Mouse (Mus musculus) ovary, postnatal 36 days (tissue): ENCODE measurements around the gene Neurl1a.

Experiments used
- DNase-seq: peaks from one replicate; pipeline ENCODE4 v3.0.0; 2022; ENCODE audit warnings: low spot score, mixed read lengths

Gene Neurl1a

GRCm38 (mm10) chr19:47168223-47168622 lies 10.4 kb upstream of the Neurl1a start:
- peak; percentile 19 for DNase-seq

DNA sequence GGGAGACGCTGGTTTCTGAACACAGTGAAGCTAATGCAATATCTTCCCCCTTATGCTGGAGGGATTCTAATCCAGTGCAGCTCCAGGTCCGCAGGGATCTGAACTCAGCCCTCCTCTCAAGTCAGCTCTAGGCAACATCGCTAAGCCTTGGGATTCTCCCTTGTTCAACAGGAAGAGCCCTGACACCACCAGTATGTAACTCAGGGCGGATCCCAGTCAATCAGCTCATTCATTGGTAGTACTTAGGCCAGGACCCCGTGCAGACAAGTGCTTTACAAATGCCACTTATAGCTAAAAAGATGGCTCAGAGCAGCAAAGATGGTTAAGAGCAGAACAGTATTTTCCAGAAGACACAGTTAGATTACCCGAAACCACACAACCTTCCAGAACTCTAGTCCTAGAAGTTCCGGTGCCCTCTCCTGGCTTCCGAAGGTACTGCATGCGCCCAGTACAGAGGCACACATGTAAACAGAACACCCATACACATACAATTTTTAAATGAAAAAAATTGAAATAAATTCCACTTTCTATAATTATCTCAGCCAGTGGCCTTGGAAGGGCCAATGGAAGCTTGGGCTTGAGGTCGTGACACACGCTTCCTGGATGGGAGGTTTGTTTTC lies 9.7 kb upstream of the Neurl1a start:
- DNase-seq, result peak; percentile 79

- no peak for DNase-seq
Measured at GRCm38 (mm10) chr19:47174515-47174914, 4.1 kb upstream of the Neurl1a start.

- DNase-seq, result no peak
Measured at GRCm38 (mm10) chr19:47175472-47175871, 3.1 kb upstream of the Neurl1a start.

DNA sequence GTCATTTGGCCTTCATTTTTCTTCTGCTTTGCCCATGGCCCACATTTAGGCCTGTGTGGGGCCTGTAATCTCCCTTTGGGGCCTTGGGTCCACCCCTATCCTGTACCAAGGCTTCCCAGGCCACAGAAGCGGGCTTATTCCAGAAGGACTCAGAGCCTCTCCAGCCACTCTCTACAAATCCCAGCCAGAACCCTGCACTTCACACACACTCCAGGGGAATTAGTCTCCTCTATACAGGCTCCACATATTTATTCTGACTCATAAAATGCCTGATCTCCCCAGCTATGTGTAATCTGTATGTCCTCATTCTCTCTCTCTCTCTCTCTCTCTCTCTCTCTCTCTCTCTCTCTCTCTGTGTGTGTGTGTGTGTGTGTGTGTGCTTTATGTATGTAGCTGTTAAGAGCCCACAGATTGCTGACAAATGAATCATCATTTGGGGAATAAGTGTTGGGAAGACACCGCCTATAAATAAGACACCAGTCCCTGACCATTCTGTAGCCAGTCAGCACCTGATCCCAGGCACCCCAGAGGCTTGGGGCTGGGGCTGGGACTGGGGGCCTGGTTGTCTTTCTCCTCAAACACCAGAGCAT lies 1.6 kb upstream of the Neurl1a start:
- no peak for DNase-seq

DNA sequence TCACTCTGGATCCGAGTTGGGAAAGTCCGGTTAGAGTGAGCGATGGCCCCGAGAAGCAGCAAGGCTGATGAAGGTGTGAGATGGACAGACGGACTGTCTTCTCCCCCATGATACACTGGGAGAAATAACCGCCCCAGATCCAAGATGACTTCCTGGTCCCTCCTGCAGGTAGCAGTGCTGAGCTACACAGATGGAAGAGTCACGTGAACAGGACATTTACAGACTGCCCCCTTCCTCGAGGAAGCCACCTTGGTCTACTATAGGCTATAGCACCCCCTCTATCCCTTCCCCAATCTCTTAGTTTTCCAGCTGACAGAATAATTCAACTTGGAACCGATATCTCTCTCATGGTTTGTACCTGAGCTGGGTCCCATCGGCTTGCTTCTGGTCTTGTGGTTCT lies 619 bp upstream of the Neurl1a start:
- no peak for DNase-seq

DNA sequence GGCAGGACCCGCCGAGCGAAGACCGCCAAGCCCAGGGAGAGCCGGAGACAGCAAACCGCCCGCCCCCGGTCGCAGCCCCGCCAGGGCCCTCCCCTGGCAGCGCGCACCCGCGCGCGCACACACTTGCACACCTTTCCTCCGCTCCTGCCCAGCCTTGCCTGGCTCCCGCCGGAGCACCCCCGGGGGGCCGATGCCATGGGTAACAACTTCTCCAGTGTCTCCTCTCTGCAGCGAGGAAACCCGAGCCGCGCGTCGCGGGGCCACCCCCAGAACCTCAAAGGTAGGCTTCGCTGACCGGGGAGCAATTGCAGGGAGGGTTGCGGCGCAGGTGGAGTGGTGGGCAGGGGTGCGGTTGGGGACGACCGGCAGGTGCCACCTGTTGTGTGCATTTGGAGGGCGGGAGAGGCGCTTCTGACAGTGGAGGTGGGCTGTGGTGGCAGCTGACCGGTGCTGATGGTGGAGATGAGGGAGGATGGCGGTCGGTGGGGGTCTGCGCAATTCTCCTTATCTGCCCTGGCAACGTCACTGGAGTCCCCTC lies 721 bp downstream of the Neurl1a start:
- peak; percentile 32 for DNase-seq

GRCm38 (mm10) chr19:47180011-47180410 lies 1.4 kb downstream of the Neurl1a start:
- no peak for DNase-seq

DNA sequence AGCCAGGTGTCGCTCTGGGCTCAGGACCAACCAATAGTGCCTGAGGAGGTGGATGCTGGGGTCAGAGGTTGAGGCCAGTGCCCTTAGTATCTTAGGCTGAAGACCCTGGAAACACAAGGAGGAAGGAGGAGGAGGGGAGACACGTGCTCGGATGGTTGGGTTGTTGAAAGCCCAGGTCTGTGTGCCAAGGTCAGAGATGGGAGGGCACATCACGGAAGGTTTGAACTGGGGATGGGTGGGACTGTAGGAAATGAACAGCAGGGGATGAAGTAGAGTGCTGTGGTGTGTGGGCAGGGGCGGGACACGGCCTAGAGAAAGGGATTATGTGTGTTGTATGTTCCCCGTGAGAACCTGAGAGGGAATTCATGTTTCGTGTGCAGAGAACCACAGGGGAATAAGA lies 5.6 kb downstream of the Neurl1a start:
- no peak for DNase-seq

GRCm38 (mm10) chr19:47184736-47185135 lies 6.1 kb downstream of the Neurl1a start:
- DNase-seq, result no peak

GRCm38 (mm10) chr19:47186514-47187275 lies 8.1 kb downstream of the Neurl1a start:
- no peak for DNase-seq

DNA sequence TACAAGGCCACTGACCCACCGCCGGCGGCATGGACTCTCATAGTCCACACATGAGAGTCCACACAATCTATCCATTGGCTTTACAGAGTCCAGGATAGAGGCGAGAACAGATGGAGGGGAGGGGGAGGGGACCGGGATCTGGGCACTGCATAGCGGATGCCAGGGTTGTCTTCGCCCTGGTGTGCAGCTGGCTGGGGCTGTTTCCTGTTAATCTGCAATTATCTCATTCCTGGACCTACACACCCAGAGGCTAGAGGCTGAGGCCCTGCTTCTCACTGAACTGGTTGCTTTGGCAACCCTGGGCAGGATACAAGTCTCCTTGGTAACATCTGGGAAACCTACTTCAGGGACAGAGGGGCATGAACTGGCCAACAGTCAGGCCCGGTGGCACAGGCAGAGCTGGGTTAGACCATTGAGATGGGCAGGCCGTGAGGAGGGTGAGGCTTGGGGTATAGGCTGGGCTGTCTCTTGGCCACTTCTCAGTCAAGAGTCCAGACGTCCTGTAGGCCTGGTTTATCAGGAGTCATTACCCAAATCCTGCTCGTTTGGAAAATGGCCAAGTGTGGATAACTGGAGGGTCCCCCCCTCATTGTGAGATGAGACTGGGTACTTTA lies 10.0 kb downstream of the Neurl1a start:
- no peak for DNase-seq

DNA sequence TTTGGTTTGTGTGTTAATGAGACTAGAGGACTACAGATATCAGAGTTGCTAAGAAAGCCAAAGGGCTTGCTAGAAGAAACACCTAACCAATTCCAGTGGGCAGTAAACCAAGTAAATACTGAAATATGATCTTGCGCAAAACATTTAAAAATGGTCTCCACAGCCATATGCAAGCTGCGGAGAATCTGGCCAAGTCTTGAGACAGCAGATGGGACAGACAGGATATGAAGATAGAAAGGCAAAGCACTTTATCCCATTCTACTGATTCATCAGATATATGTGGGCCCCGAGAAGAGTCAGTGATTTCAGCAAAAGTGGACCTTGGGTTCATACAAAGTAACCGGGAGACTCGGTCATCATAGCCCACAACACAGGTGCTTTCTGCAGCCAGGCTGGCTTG lies 13.5 kb downstream of the Neurl1a start:
- no peak for DNase-seq

DNA sequence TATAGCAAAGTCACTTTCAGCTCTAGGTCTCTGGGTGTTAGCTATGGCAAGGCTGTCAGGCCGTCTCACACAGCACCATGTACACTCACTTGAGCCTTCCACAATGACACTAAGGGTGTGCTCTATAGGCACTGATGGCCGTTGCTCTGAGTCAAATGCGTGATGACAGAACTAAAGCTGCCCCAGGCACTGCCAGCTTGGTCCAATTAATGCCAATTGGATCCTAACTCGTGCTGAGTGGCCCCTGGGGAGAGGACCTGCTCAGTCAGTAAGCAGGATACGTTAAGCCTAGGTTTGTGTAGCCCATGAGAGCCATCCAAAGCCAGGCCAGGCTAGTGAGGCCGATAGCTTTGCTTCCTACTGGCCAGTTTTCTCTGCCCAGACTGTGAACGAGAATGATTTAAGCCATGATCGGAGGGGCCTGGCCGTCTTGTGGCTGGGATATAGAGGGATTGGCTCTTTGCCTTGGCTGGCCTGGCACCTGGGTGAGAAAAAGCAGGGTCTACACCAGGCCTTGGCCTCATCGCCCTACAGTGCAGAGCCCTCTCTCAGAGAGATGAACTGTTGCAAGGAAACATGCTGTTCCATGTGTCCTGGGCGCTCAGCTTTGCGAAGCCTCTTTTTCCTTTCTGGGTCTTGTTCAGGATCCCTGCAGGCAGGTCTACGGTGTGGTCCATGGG lies 20.2 kb downstream of the Neurl1a start:
- no peak for DNase-seq

DNA sequence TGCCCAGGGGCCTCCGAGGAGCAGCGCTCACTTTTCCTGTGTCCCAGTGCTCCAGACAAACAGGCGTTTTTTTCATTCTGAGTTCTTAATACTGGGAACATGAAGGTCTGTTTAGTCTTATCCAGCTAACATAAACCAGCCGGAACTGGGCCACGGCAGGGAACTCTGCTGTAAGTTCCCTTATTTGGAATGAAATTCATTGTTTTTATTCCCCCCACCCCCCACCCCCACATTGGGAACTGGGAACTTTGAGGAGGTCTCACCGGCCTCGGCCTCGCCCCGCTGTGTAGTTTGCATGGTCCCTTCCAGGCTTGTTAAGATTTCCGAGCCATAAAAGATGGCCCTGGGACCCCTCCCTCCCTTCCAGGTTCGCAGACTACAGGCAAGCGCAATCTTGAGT lies 23.4 kb downstream of the Neurl1a start:
- DNase-seq, result no peak

DNA sequence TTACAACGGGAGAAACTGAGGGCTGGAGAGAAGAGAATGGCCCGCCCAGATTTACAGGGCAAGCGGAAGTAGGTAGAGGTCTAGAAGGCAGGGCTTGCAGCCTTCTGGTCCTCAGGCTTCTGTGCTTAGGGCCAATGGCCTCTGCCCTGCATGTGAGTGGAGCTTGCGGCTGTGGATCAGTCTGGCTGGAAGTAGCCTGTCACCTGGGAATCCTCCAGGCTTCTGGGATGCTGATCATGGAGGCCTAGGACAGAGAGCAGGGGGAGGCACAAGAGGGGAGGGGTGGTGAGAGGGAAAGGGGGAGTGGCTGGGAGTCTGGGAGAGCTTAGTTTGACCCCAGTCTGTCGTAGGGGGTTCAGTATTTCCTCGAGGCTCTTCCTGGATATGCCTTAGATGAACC lies 23.8 kb downstream of the Neurl1a start:
- DNase-seq, result no peak

GRCm38 (mm10) chr19:47203042-47203441 lies 24.4 kb downstream of the Neurl1a start:
- no peak for DNase-seq

GRCm38 (mm10) chr19:47204653-47205052 lies 26.0 kb downstream of the Neurl1a start:
- no peak for DNase-seq

DNA sequence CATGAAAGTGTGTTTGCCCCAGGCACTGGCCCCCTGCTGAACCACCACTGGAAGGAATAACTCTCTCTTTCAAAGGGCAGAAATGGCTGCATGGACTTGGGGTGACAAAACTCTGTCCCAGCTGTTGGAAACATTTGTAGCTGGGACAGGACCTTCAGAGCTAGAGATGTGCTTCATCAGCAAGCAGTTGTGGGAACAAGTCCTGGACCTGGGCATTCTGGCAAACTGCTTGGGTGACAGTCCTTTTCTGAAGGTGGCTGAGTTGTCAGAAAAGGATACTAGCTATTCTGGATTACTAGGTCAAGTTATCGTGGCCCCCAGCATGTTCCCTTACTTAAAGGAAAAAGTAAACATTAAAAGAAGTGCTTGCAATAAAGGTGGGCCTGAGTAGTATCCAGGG lies 27.5 kb downstream of the Neurl1a start:
- no peak for DNase-seq

DNA sequence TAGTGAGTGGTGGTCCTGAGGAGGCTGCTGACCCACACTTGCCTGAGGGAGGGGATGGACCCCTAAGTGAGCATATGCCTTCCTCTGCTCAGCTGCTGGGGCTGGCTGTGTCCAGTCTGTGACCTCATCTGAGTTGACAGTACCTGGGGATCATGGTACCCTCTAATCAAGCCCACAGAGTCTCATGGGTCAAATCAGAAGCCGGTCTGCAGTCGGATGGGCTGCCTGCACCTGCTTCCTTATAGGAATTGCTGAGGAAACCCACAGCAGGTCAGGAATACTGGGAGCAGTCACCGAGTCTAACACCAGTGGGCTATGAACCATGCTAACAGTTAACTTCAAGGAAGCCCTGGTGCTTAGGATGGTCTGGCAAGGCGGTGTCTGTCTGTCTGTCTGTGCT lies 31.8 kb downstream of the Neurl1a start:
- DNase-seq, result no peak

GRCm38 (mm10) chr19:47211609-47212312 lies 33.1 kb downstream of the Neurl1a start:
- DNase-seq, result no peak

- DNase-seq, result no peak
Measured at GRCm38 (mm10) chr19:47212401-47212800, 33.8 kb downstream of the Neurl1a start.
